Mouse (Mus musculus) c-Kit-positive CD71-positive TER-119-positive erythroid progenitor cells, embryonic 14.5 days (primary cell): ENCODE measurements around the gene Nemp2.
"Not testable (repeated sequence)": the region's sequence is repeated elsewhere in the genome, so short reads cannot be mapped to it uniquely, and the experiment has no call there.

Experiments used
- DNase-seq: peaks from one replicate; pipeline ENCODE4 v3.0.0-alpha.2; 2013; ENCODE audit warnings: low spot score

Gene Nemp2

GRCm38 (mm10) chr1:52655153-52655552 lies 24.6 kb downstream of the Nemp2 start:
- DNase-seq = no peak

- no peak for DNase-seq
Measured at GRCm38 (mm10) chr1:52658160-52658559, 27.7 kb downstream of the Nemp2 start.

GRCm38 (mm10) chr1:52660278-52660677 lies 29.8 kb downstream of the Nemp2 start:
- DNase-seq = no peak

GRCm38 (mm10) chr1:52660765-52661164 lies 30.3 kb downstream of the Nemp2 start:
- DNase-seq = no peak

GRCm38 (mm10) chr1:52663228-52663627 lies 32.7 kb downstream of the Nemp2 start:
- no peak for DNase-seq

- DNase-seq = no peak
Measured at GRCm38 (mm10) chr1:52668743-52669323, 38.3 kb downstream of the Nemp2 start.

GRCm38 (mm10) chr1:52669931-52670330 lies 39.4 kb downstream of the Nemp2 start:
- DNase-seq = no peak

GRCm38 (mm10) chr1:52675561-52676551 lies 45.4 kb downstream of the Nemp2 start:
- DNase-seq = no peak

- DNase-seq = no peak
Measured at GRCm38 (mm10) chr1:52676621-52677020, 46.1 kb downstream of the Nemp2 start.

- no peak for DNase-seq
Measured at GRCm38 (mm10) chr1:52683550-52683949, 53.0 kb downstream of the Nemp2 start.

- no peak for DNase-seq
Measured at GRCm38 (mm10) chr1:52687636-52688035, 57.1 kb downstream of the Nemp2 start.

- not testable (repeated sequence) for DNase-seq
Measured at GRCm38 (mm10) chr1:52694456-52694855, 64.0 kb downstream of the Nemp2 start.
